Mouse (Mus musculus): Measurements from ENCODE around the gene Mafk. TPM values are rescaled to one million over a fixed set of nuclear protein-coding genes. Genes with fewer than 3 reads are reported as not detected.

The Mafk gene
- total RNA-seq, 1 experiment from 2014 or later = 94.4 TPM

DNA sequence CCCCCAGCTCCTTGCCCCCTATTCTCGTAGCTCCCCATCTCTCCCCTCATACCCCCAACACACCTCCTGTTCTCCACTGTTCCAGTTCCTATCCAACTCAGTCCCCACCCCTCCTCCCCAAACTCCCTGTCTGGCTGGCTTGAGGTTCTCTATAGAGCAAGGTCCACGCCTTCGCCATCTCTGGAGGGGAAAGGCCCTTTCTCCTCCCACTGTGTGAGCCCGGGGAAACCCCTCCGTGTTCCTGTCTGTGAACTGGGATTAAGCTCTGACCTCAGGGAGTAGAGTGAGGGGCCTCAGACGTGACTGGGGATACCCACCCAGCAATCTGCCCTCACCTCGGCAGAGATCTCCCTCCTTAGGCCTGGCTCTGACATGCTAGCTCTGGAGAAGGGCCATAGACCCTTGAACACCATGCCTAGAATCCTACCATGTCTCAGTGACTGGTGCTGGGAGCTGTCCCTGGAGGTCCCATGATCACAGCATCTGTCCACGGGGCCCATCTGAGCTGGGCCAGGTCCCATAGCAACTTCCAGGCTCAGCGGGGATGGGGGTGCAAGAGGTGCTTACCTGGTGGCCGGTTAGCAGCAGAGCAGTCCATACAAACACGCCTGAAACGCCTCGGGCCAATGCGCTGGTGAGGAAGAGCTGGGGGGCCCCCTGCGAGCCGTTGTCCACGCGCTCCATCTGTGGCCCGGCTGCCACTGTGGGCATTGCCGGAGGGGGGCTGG lies 21.2 kb downstream of the Mafk start:
- ATAC-seq (replicated peaks; ENCODE audit: insufficient number of reproducible peaks, low FRiP score, low TSS enrichment, poor library complexity, severe bottlenecking) = no peak

GRCm38 (mm10) chr5:139813126-139813490 lies 21.8 kb downstream of the Mafk start:
- ATAC-seq (replicated peaks; ENCODE audit: insufficient number of reproducible peaks, low FRiP score, low TSS enrichment, poor library complexity, severe bottlenecking) = no peak

DNA sequence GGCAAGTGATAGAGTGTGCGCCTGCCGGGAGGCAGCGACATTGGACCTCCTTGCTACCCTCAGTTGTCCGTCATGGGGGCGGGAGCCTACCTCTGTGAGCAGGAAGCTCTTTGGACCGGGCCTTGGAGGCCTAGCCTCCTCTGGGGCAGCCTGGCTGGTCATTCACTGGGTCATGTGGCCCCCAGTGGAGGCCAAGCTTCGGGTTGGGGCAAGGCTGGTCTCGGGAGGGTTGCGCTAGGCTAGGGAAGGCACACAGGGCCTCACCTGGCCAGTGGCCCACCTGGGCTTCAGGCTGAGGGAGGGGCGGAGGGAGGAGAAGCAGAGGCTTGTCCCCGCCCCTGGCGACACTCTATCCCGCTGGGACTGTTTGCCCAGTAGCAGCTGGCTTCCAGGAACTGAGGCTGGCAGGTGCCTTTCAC lies 22.7 kb downstream of the Mafk start:
- ATAC-seq (replicated peaks; ENCODE audit: insufficient number of reproducible peaks, low FRiP score, low TSS enrichment, poor library complexity, severe bottlenecking) = no peak

DNA sequence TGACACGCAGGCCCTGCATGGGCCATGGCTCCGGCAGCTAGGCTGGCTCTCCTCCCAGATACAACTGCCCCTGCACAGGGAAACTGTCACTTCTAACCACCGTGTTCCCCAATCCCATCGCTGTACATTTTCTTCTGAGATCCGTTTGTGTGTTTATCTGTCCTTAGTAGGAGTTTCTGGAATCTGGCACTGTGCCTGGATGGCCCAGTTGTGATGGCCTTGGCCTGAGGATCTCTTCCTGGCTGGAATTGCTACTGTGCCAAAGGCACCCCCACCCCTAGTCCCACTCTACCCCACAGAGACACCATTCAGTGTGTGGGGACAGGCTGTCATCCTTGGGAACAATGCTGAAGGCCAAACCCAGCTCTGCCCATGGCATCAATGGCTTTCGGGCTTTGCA lies 24.7 kb downstream of the Mafk start:
- no peak for ATAC-seq (replicated peaks; ENCODE audit: insufficient number of reproducible peaks, low FRiP score, low TSS enrichment, poor library complexity, severe bottlenecking)

DNA sequence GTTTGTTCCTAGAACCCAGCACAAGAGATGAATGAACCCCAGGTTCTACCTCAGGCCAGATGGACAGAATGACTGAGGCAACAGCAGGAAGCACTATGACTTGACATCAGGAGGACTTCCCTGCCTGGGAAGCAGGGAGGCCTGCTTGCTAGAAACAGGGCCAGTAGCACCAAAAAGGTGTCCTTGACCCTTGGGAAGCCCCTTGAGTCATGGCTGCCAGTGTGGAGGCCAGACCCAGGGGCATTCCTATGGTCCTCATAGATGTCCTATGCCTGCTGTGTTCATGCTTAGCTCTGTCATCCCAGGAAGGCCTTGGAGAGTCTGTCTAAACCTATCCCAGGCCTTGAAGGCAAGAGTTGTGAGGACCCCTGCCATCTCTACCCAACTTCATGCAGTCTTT lies 25.1 kb downstream of the Mafk start:
- ATAC-seq (replicated peaks; ENCODE audit: insufficient number of reproducible peaks, low FRiP score, low TSS enrichment, poor library complexity, severe bottlenecking) = no peak

DNA sequence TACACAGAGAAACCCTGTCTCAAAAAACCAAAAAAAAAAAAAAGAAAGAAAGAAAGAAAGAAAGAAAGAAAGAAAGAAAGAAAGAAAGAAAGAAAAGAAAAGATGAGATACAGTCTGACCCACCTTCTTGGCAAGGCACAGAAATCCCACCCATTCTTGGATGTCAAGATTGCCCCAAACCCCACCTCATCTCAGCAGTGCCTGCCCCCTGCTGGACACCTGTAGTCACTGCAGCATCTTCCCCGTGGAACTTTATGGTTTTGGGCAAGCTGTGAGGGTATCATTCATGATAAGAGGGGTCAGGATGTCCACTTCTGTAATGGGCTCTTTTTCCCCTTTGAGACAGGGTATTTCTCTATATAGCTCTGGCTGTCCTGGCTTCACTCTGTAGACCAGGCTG lies 26.0 kb downstream of the Mafk start:
- no peak for ATAC-seq (replicated peaks; ENCODE audit: insufficient number of reproducible peaks, low FRiP score, low TSS enrichment, poor library complexity, severe bottlenecking)

DNA sequence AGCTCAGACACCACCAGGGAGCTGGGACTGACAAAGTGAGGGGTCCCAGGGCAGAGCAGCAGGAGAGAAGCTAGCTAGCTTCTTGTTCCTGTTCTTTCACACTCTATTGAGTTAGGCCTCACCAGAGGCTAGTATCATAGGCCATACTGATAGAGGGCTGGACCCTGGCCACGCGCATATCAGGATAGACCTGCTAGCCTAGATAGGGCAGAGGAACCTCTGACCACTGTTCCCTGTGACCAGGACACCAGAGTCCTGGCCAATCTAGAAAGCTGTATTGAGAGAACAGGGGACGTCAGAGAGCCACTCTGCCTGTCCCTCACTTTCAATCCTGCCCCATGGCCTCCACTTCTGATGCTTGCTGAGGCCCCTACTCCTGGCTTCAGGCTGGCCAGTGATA lies 26.7 kb downstream of the Mafk start:
- ATAC-seq (replicated peaks; ENCODE audit: insufficient number of reproducible peaks, low FRiP score, low TSS enrichment, poor library complexity, severe bottlenecking) = no peak

DNA sequence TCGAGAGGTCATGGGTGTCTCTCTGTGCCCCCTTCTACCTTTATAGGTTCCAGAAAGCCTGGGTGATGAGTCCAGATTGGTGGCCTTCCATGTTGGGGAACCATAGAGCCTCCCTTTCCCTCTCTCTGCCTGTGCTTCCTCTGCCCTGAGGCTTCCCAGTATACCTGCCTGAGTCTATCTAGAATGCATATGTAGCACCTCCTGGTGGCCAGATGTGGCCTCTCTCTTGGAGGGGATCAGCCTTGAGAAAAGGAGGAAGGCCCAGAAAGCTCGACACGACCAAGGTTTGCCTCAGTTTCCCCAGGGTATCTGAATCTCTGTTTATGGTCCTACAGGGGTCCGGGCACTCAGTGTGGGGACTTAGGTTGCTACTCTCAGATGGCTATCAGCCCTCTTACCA lies 27.5 kb downstream of the Mafk start:
- ATAC-seq (replicated peaks; ENCODE audit: insufficient number of reproducible peaks, low FRiP score, low TSS enrichment, poor library complexity, severe bottlenecking) = no peak

GRCm38 (mm10) chr5:139819538-139820181 lies 28.3 kb downstream of the Mafk start, which contains the start of gene Tmem184a:
Gene Tmem184a (minus strand): TSS chr5:139819917.
- ATAC-seq (replicated peaks; ENCODE audit: insufficient number of reproducible peaks, low FRiP score, low TSS enrichment, poor library complexity, severe bottlenecking) = no peak

DNA sequence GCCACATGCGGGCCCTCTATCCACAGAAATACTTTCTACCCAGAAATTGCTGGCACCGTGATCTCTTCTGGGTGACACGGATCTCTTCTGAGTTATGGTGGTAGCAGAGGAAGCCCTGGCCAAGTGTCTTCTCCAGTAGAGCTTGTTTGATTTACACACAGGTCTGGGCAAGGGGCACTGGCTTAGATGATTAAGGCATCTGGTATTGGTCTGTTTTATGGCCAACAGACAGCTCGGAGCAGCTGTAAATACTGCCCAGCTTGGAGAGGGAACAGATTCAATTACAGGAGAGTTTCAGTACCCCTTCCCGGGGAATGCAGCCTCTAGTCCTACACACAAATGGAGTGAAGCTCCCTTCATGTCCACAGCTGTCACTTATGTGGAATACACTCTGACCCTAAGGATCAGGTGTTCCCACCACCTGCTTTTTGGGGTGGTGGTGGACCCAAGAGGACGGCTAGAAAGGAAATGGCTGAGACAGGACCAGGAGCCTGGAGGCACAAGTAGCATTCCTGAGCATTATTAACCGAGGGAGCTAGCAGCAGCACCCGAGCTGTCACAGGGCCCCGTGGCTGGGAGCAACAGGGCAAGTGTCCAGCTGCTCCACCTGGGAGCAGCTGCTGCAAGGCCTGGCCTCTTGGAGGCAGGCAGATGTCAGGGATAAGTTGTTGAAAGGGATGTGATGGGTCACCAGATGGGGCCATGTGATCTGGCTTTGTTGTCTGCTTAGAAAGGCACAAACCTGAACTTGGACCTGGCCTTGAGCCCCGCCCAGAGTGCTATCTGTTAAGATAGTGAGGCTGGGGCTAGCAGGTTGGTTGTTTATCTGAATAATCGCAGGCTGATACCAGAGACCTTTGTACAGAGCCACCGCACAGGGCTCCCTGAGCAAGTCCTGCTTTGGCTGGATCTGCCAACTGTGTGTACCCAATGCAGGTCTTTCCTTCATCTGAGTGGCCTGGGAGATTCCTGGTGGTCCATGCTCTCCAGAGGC lies 30.4 kb downstream of the Mafk start:
- ATAC-seq (replicated peaks; ENCODE audit: insufficient number of reproducible peaks, low FRiP score, low TSS enrichment, poor library complexity, severe bottlenecking) = no peak

- no peak for ATAC-seq (replicated peaks; ENCODE audit: insufficient number of reproducible peaks, low FRiP score, low TSS enrichment, poor library complexity, severe bottlenecking)
Observed at GRCm38 (mm10) chr5:139824531-139824930, 33.2 kb downstream of the Mafk start.

- no peak for ATAC-seq (replicated peaks; ENCODE audit: insufficient number of reproducible peaks, low FRiP score, low TSS enrichment, poor library complexity, severe bottlenecking)
Observed at GRCm38 (mm10) chr5:139825947-139826346, 34.6 kb downstream of the Mafk start.

- peak; percentile 91 for ATAC-seq (replicated peaks; ENCODE audit: insufficient number of reproducible peaks, low FRiP score, low TSS enrichment, poor library complexity, severe bottlenecking)
Observed at GRCm38 (mm10) chr5:139826357-139827055, 35.2 kb downstream of the Mafk start, which contains the start of the genes Gm26938 and Psmg3. Gene Gm26938 (minus strand): TSS chr5:139826407. Gene Psmg3 (minus strand): TSS chr5:139826885.

DNA sequence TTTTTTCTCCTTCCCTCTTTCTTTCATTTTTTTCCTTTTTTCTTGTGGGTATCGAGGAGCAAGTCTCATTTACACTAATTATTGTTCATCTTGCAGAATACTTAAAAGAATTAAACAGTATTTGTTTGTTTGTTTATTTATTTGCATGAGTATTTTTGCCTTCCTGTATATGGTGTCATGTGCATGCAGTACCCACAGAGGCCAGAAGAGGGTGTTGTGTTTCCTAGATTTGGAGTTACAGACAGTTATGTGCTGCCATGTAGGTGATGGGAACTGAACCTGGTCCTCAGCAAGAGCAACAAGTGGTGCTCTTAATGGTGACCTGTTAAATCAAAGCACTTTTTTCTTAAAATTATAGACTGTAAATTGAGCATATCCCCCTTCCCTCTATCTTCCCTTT lies 36.3 kb downstream of the Mafk start:
- no peak for ATAC-seq (replicated peaks; ENCODE audit: insufficient number of reproducible peaks, low FRiP score, low TSS enrichment, poor library complexity, severe bottlenecking)

- ATAC-seq (replicated peaks; ENCODE audit: insufficient number of reproducible peaks, low FRiP score, low TSS enrichment, poor library complexity, severe bottlenecking) = no peak
Observed at GRCm38 (mm10) chr5:139829384-139829783, 38.1 kb downstream of the Mafk start.

- ATAC-seq (replicated peaks; ENCODE audit: insufficient number of reproducible peaks, low FRiP score, low TSS enrichment, poor library complexity, severe bottlenecking) = peak; percentile 76
Observed at GRCm38 (mm10) chr5:139830734-139831133, 39.4 kb downstream of the Mafk start.

DNA sequence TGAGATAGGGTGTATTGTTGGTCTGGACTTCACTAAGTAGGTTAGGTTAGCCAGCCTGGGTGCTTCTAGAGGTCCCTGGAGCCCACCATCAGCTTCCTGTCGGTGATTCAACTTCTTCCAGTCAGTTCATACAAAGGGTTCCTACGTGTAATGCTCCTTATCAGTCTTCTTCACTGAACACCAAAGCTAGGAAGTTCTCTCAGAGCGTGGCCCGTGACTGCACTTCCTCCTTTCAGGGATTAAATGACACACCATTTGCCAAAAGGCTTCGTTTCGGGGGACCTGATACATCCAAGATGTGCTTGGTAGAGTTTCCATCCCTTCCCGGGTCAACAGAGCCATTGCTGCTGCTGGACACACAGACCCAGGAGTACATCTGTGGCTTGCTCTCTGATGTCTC lies 40.8 kb downstream of the Mafk start:
- no peak for ATAC-seq (replicated peaks; ENCODE audit: insufficient number of reproducible peaks, low FRiP score, low TSS enrichment, poor library complexity, severe bottlenecking)

DNA sequence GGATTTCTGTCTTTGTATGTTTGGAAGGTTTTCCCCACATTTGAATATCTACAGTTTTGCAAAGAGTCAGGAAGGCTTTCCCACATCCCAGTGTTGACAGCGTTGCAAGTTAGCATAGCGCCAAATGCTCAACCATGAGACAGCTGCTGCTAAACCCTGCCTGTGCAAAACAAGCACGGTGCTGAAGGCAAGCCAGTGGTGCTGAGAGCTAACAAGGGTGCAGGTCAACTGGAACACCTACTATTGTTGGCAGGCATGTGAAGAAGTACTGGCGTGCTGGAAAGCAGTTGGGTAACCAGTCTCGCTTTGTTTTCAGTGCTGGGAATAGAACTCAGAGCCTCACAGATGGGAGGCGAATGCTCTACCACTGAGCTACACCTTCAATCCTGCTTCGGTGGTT lies 44.4 kb downstream of the Mafk start:
- no peak for ATAC-seq (replicated peaks; ENCODE audit: insufficient number of reproducible peaks, low FRiP score, low TSS enrichment, poor library complexity, severe bottlenecking)

- ATAC-seq (replicated peaks; ENCODE audit: insufficient number of reproducible peaks, low FRiP score, low TSS enrichment, poor library complexity, severe bottlenecking) = peak; percentile 54; the same call in 1 of the 2 replicates
Observed at GRCm38 (mm10) chr5:139838476-139838892, 47.2 kb downstream of the Mafk start.
